Mouse (Mus musculus): ENCODE data around the gene Olfr98. TPM values are rescaled to one million over a fixed set of nuclear protein-coding genes. Genes with fewer than 3 reads are reported as not detected.

Olfr98 gene
- total RNA-seq (2023) = not detected

DNA sequence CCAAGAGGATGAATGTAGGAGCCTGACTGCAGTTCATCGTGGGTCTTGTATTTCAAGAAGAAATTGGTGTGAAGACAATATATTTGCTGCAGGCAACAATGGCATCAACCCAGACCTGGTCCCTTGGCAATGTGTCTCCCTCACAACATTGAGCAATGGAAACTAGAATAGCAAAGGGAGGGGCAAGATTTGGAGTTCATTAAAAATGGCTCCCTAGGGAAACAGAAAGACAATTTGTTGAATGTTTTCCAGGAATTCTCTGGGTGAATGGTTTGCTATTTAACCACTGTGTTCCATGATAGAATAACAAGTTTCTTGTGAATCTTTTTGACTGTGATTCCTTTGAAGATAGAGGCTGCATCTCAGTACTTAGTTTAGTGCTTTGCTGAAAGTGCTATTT lies at the start of gene Olfr98:
Gene Olfr98 (minus strand): TSS at position 124 of the 400 bp plus-strand sequence.

DNA sequence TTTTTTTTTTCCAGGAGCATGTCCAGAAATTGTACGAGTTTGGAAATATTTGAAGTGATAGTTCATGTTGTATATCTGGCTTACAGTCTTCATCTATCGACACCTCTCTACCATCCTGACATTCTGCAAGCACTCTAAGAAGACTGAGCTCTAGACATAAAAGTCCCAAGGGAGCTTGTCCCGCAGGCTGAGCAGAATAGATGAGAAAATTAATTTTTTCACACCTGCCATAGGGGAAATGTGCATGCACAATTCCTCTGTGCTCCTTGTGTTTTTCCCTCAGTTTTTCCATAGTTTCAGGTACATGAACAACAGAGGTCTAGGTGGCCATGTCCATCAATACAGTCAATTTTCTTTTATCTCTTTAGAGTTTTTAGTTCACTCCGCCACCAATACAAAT lies 40.7 kb upstream of the Olfr98 start, which contains the start of gene Olfr101:
Gene Olfr101 (minus strand): TSS at position 101 of the 400 bp plus-strand sequence.

GRCm38 (mm10) chr17:37283360-37283759 lies 19.8 kb upstream of the Olfr98 start, which contains the start of gene Olfr99:
Gene Olfr99 (minus strand): TSS chr17:37283460.

DNA sequence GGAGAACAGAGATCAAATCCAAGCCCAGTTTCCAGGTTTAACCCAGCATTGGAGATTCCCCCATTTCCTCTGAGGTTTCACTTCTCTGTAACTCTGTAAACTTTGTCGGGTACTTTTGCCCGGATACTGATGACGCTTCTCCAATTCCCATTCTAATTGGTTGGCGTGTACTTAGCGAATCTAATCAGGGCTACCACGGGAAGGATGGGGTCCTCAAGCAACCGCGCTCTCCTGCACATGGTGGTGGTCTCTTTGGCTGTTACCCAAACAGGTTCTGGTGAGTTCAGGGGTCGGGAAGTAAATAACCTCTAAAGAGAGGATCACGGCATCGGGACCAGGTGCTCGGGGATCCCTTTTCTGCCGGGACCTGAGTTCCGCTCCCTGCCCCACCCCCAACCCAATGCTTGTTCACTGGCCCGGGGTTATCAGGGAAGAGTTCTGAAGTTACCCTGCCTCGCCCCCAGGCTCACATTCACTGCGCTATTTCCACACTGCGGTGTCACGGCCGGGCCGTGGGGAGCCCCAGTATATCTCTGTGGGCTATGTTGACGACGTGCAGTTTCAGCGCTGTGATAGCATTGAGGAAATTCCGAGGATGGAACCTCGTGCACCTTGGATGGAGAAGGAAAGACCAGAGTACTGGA lies 6.6 kb upstream of the Olfr98 start, which contains the start of gene H2-M3:
Gene H2-M3 (plus strand): TSS at position 163 of the 644 bp plus-strand sequence.

GRCm38 (mm10) chr17:37237230-37237629 lies 26.3 kb downstream of the Olfr98 start, which contains the start of gene Olfr97:
Gene Olfr97 (minus strand): TSS chr17:37237330.

GRCm38 (mm10) chr17:37219846-37220245 lies 43.7 kb downstream of the Olfr98 start, which contains the start of gene Olfr96:
Gene Olfr96 (plus strand): TSS chr17:37220146.

DNA sequence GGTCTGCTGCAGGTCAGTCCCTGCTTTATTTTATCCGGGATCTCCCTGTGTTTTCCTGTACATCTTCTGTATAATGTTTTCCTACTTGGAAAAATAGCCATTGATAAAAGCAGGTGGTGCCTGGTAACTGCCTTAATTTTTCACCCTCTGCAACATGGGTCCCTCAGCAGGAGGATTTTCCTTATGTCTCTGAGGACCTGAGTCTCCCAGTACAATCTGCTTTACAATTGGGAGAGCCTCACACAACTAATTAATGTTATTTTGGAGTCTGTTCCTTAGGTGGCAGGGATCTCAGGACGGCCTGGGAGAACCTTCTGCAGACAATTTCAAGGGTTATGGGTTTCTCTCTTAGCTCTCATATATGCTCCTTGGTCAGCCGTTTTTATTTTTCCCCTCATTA lies 50.5 kb downstream of the Olfr98 start, which contains the start of gene Olfr95:
Gene Olfr95 (minus strand): TSS at position 101 of the 400 bp plus-strand sequence.

Other genes with a start within 250 kb of the Olfr98 start
- gene Mog, start 240.4 kb downstream of the Olfr98 start, total RNA-seq (2023) = not detected
- gene Gabbr1, start 217.8 kb downstream of the Olfr98 start, total RNA-seq (2023) = 153 TPM
- gene Olfr90, start 175.2 kb downstream of the Olfr98 start, total RNA-seq (2023) = 0.18 TPM
- not detected for gene Olfr91, start 165.5 kb downstream of the Olfr98 start, total RNA-seq (2023)
- not detected for gene Olfr92, start 143.7 kb downstream of the Olfr98 start, total RNA-seq (2023)
- gene Olfr93, start 102.3 kb downstream of the Olfr98 start, total RNA-seq (2023) = not detected
- not detected for gene Ubd, start 69.9 kb downstream of the Olfr98 start, total RNA-seq (2023)
- not detected for gene Olfr94, start 62.8 kb downstream of the Olfr98 start, total RNA-seq (2023)
- not detected for gene Olfr95, start 50.6 kb downstream of the Olfr98 start, total RNA-seq (2023)
- gene Olfr96, start 43.6 kb downstream of the Olfr98 start, total RNA-seq (2023) = not detected
- gene Olfr97, start 26.4 kb downstream of the Olfr98 start, total RNA-seq (2023) = not detected
- 38.8 TPM for gene H2-M3, start 6.5 kb upstream of the Olfr98 start, total RNA-seq (2023)
- not detected for gene Olfr99, start 19.7 kb upstream of the Olfr98 start, total RNA-seq (2023)
- gene Olfr101, start 40.6 kb upstream of the Olfr98 start, total RNA-seq (2023) = not detected
- not detected for gene Olfr102, start 53.3 kb upstream of the Olfr98 start, total RNA-seq (2023)
- not detected for gene Olfr103, start 75.9 kb upstream of the Olfr98 start, total RNA-seq (2023)
- not detected for gene Olfr104-ps, start 95.8 kb upstream of the Olfr98 start, total RNA-seq (2023)
- gene Olfr105-ps, start 115.3 kb upstream of the Olfr98 start, total RNA-seq (2023) = not detected
- not detected for gene Olfr106-ps, start 126.6 kb upstream of the Olfr98 start, total RNA-seq (2023)
- not detected for gene Olfr107, start 135.5 kb upstream of the Olfr98 start, total RNA-seq (2023)
- gene Olfr108, start 181.7 kb upstream of the Olfr98 start, total RNA-seq (2023) = not detected
- not detected for gene Olfr109, start 195.2 kb upstream of the Olfr98 start, total RNA-seq (2023)
- not detected for gene H2-M2, start 219.8 kb upstream of the Olfr98 start, total RNA-seq (2023)
- gene Olfr110, start 228.7 kb upstream of the Olfr98 start, total RNA-seq (2023) = not detected
- not detected for gene Olfr111, start 244.3 kb upstream of the Olfr98 start, total RNA-seq (2023)

Data from CD8-positive naive resting alpha-beta T cell, adult 57 days (primary cell).